Mouse (Mus musculus) embryonic facial prominence, embryonic 15.5 days (tissue): ENCODE data around the gene Folr1. TPM values are rescaled to one million over a fixed set of nuclear protein-coding genes. Genes with fewer than 3 reads are reported as not detected.
A peak's percentile ranks its signal among the peaks of the same experiment; 100 is the strongest.

ENCODE experiments used
- ATAC-seq: fragments of 200-750 bp; cut with Nextera tagmentation; 2 replicates; pipeline ENCODE4 v1.8.0; 2017; ENCODE audit warnings: low read depth, moderate TSS enrichment; ENCODE audit not compliant: insufficient number of reproducible peaks, low FRiP score, low TSS enrichment
- H3K27ac ChIP-seq: fragments of 300-500 bp; sonication (generic); replicated peaks from 2 replicates; pipeline ENCODE4 v1.5.1; 2015; ENCODE audit warnings: mild to moderate bottlenecking, inconsistent platforms
- H3K27me3 ChIP-seq: fragments of 300-500 bp; sonication (generic); 2 replicates; pipeline ENCODE4 v1.6.1; 2015; ENCODE audit warnings: inconsistent platforms
- H3K36me3 ChIP-seq: fragments of 300-500 bp; sonication (generic); 2 replicates; pipeline ENCODE4 v1.6.1; 2015; ENCODE audit warnings: mild to moderate bottlenecking, inconsistent platforms
- H3K4me1 ChIP-seq: fragments of 300-500 bp; sonication (generic); 2 replicates; pipeline ENCODE4 v1.6.1; 2015; ENCODE audit warnings: inconsistent platforms
- H3K4me2 ChIP-seq: fragments of 300-500 bp; sonication (generic); replicated peaks from 2 replicates; pipeline ENCODE4 v1.6.1; 2015; ENCODE audit warnings: mild to moderate bottlenecking, inconsistent platforms
- H3K4me3 ChIP-seq: fragments of 300-500 bp; sonication (generic); replicated peaks from 2 replicates; pipeline ENCODE4 v1.5.1; 2015; ENCODE audit warnings: mild to moderate bottlenecking, inconsistent platforms
- H3K9ac ChIP-seq: fragments of 300-500 bp; sonication (generic); 2 replicates; pipeline ENCODE4 v1.6.1; 2015; ENCODE audit warnings: inconsistent platforms
- H3K9me3 ChIP-seq: fragments of 300-500 bp; sonication (generic); replicated peaks from 2 replicates; pipeline ENCODE4 v1.6.1; 2016; ENCODE audit warnings: inconsistent platforms
- WGBS: fragments of 180-500 bp; shearing (Covaris S2); methylation state at CpG from one replicate; pipeline ENCODE4 v1.1.7; 2015; 5-methylcytosine and 5-hydroxymethylcytosine counted together
- polyA plus RNA-seq: library from polyadenylated mRNA; unstranded; fragments of >200 nt; fragmentation: Nextera tagmentation; extraction: Ambion mirVana; gene quantifications from 2 replicates; pipeline ENCODE4 v1.2.1, GENCODE M21; 2015

Gene Folr1
- polyA plus RNA-seq, 1 experiment from 2014 or later: 0.81 TPM

- no peak overlapping the region for H3K4me3 ChIP-seq
- H3K4me2 ChIP-seq: no peak overlapping the region
- no peak for ATAC-seq
- no peaks in the 10 kb centered on the region for H3K27me3 ChIP-seq
- H3K9ac ChIP-seq: no peak overlapping the region
- whole genome bisulfite sequencing: 95% methylated on average over 1 of the region's 1 CpGs
- H3K9me3 ChIP-seq: no peaks in the 10 kb centered on the region
- H3K27ac ChIP-seq: no peak overlapping the region
- H3K4me1 ChIP-seq: no peaks in the 10 kb centered on the region
- no peaks in the 10 kb centered on the region for H3K36me3 ChIP-seq
Measured at GRCm38 (mm10) chr7:101847934-101848333, 22.7 kb downstream of the Folr1 start.

DNA sequence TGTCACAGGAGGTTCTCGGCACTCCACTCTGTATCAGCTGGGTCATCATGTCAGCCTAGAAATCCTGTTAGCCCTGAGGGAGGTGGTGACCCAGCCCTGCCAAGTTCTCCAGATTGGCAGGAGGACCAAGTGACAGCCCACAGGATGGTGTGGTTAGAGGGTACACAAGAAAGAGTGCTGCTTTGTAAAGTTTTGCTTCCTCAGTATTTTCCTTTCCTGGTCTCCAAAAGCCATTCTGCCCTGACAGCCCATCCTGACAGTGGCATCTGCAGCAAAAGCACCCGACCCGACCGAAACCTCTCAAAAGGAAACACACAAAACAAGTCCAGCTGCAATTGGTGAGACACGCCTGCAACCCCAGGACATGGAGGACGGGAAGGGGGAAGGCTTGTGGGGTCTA lies 26.4 kb downstream of the Folr1 start:
- Histone ChIP-seq H3K4me1 (peaks cover under 1% of the 10 kb centered on the region; the same call in 1 of the 2 replicates), H3K9me3 (no peaks in the 10 kb centered on the region), H3K4me3 (no peak overlapping the region), H3K4me2 (no peak overlapping the region), H3K9ac (no peak overlapping the region), H3K27me3 (no peaks in the 10 kb centered on the region), H3K27ac (no peak overlapping the region), H3K36me3 (no peaks in the 10 kb centered on the region)
- 57% methylated on average over 6 of the region's 6 CpGs for WGBS
- ATAC-seq: no peak

DNA sequence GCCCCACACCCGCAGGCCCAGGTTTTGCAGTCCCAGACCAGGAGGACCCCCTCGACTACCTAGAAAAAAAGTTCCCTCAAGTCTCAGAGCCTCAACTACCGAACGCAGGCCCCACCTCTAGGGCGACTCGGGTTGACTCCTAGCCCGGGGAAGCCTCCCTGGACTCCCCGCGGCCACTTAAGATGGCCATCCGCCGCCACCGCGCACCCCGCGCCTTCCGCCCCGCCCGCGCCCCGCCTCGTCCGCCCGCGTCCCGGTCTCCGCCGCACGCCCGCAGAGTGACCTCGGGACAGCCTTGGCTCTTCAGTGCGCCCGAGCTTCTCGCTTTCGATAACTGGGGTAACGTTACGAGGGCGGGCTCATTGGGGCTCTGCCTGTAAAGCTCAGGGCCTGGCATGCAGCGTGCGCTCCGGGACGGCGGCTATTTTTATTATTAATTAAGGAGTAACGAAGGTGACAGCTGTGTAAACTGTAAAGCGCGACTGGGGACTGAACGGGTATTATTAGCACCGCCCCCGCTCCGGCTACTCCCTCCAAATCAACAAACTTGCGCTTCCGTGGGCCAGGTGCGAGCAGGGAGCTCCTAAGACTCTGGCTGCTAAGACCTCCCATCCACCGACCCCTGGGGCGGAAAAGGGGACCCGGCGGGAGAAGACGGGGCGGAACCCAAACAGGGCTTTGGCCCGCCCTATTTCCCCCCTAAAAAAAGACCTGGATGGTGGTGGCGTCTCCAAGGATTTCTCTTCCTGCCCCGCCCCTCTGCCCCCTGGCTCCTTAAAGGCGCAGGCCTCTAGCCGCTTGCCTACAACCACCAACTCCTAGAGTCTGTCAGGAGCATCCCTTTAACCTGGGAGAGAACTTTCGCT lies 32.7 kb downstream of the Folr1 start, which contains the start of gene Inppl1:
TSS of gene Inppl1 (minus strand) at position 624 of the 866 bp plus-strand sequence.
- no peaks in the 10 kb centered on the region for H3K9me3 ChIP-seq
- no peaks in the 10 kb centered on the region for H3K27me3 ChIP-seq
- peaks cover 44% of the 10 kb centered on the region for H3K4me1 ChIP-seq
- ATAC-seq: peak; percentile 78
- peak within 1 kb of the TSS; percentile 88 for H3K9ac ChIP-seq
- H3K27ac ChIP-seq: peak within 1 kb of the TSS; percentile 95
- under 1% methylated on average over 64 of the region's 64 CpGs for WGBS
- peak within 1 kb of the TSS; percentile 80 for H3K4me2 ChIP-seq
- H3K36me3 ChIP-seq: peaks cover 8% of the 10 kb centered on the region
- H3K4me3 ChIP-seq: peak within 1 kb of the TSS; percentile 71

DNA sequence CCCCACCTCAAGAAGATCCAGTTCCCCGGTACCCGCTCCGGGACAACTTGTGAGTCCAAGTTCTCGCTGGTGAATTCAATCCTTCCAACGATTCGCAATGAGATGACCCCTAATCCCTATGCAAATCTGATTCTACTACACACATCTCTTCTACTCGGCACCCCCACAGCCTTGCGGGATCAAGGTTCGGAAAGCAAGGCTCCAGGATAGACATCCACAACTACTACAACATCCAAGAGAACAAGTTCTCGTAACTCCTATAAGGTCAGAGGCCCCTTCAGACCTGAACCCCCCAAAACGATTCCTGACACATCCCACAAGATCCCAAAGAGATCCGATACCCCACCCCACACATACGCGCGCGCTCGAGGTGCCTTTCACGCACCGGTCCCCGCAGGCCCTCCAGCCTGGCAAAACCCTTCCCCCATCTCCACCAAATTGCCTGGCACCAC lies 33.4 kb downstream of the Folr1 start:
- no peak for ATAC-seq
- Histone ChIP-seq H3K36me3 (peaks cover 15% of the 10 kb centered on the region), H3K4me1 (peaks cover 44% of the 10 kb centered on the region), H3K4me3 (peak overlapping the region; percentile 71), H3K27ac (peak overlapping the region; percentile 95), H3K4me2 (peak overlapping the region; percentile 80), H3K9me3 (no peaks in the 10 kb centered on the region), H3K27me3 (no peaks in the 10 kb centered on the region), H3K9ac (peak overlapping the region; percentile 88)
- WGBS: 0% methylated on average over 20 of the region's 20 CpGs

GRCm38 (mm10) chr7:101836271-101837153 lies 34.1 kb downstream of the Folr1 start:
- Histone ChIP-seq H3K27ac (peak overlapping the region; percentile 95), H3K4me1 (peaks cover 44% of the 10 kb centered on the region), H3K27me3 (no peaks in the 10 kb centered on the region), H3K36me3 (peaks cover 22% of the 10 kb centered on the region), H3K4me2 (peak overlapping the region; percentile 80), H3K9me3 (no peaks in the 10 kb centered on the region), H3K4me3 (peak overlapping the region; percentile 71), H3K9ac (peak overlapping the region; percentile 88)
- ATAC-seq: peak; percentile 58
- WGBS: under 1% methylated on average over 62 of the region's 63 CpGs

GRCm38 (mm10) chr7:101835457-101836109 lies 35.0 kb downstream of the Folr1 start:
- no peak for ATAC-seq
- no peaks in the 10 kb centered on the region for H3K9me3 ChIP-seq
- H3K36me3 ChIP-seq: peaks cover 31% of the 10 kb centered on the region
- peak overlapping the region; percentile 80 for H3K4me2 ChIP-seq
- peak overlapping the region; percentile 95 for H3K27ac ChIP-seq
- no peaks in the 10 kb centered on the region for H3K27me3 ChIP-seq
- H3K9ac ChIP-seq: peak overlapping the region; percentile 88; the same call in 1 of the 2 replicates
- 34% methylated on average over 5 of the region's 5 CpGs for WGBS
- H3K4me3 ChIP-seq: peak overlapping the region; percentile 71
- H3K4me1 ChIP-seq: peaks cover 44% of the 10 kb centered on the region

GRCm38 (mm10) chr7:101834903-101835302 lies 35.7 kb downstream of the Folr1 start:
- ATAC-seq: no peak
- peak overlapping the region; percentile 80 for H3K4me2 ChIP-seq
- no peak overlapping the region for H3K9ac ChIP-seq
- peaks cover 44% of the 10 kb centered on the region for H3K4me1 ChIP-seq
- H3K27me3 ChIP-seq: no peaks in the 10 kb centered on the region
- peak overlapping the region; percentile 71 for H3K4me3 ChIP-seq
- H3K36me3 ChIP-seq: peaks cover 38% of the 10 kb centered on the region
- no peaks in the 10 kb centered on the region for H3K9me3 ChIP-seq
- peak overlapping the region; percentile 95 for H3K27ac ChIP-seq
- WGBS: 65% methylated on average over 3 of the region's 3 CpGs

DNA sequence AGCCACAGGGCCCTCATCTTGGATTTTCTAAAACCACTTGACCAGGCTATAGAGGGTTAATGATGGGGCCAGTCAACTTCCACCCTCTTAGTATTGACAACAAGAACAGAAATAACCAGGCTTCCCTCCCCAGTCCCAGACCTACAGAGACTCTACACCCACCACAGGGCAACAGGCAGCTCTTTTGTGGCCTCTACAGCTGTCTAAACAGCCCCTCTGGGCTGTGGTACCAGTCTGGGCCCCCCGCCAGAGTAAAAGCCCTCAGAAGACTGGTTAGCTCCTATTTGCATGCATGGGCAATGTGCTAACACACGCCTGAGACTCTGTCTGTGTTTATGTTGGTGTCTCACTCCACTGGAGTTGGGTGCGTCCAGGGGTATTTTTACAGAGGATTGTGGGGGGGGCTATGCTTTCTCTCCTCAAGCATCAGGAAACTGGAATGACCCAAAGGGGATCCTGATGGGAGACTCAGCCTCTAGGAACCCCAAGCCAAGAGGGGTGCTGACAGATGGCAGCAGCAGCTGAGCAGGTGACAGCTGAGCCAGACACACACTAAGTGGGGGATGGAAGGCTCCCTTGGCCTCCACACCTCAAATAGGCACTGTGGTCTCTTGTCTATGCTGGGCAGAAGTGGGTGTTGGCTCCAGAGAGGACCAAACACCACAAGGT lies 36.5 kb downstream of the Folr1 start:
- H3K36me3 ChIP-seq: peaks cover 46% of the 10 kb centered on the region
- H3K4me1 ChIP-seq: peaks cover 43% of the 10 kb centered on the region
- peak overlapping the region; percentile 95; the same call in 1 of the 2 replicates for H3K27ac ChIP-seq
- H3K4me3 ChIP-seq: no peak overlapping the region
- peak; percentile 4; the same call in 1 of the 2 replicates for ATAC-seq
- no peaks in the 10 kb centered on the region for H3K27me3 ChIP-seq
- WGBS: 47% methylated on average over 3 of the region's 3 CpGs
- H3K4me2 ChIP-seq: 0 out of 2 replicates have a peak overlapping the region, but pooled peaks have one; percentile 80
- no peaks in the 10 kb centered on the region for H3K9me3 ChIP-seq
- H3K9ac ChIP-seq: no peak overlapping the region

DNA sequence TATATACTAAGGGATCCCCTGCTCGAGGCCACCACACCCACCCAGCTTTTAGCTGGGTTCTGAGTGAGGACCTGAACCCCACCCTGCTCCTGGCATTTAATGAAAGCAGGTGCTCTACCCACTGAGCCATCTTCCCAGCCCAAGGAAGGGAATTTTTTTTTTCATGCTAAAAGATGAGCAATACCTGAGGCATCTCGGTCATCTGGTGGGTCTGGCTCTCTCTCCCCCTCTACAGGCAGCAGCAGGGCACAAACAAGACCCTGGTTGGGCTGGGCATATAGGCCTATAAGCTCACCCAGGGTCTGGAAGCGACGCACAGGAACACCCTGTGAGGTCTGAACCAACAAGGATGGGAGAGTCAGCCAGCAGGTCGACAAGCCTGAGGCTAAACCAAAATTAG lies 37.2 kb downstream of the Folr1 start:
- WGBS: 64% methylated on average over 5 of the region's 5 CpGs
- ATAC-seq: no peak
- Histone ChIP-seq H3K4me3 (no peak overlapping the region), H3K27ac (peak overlapping the region; percentile 95; the same call in 1 of the 2 replicates), H3K9ac (no peak overlapping the region), H3K4me2 (no peak overlapping the region), H3K27me3 (no peaks in the 10 kb centered on the region), H3K4me1 (peaks cover 37% of the 10 kb centered on the region), H3K36me3 (peaks cover 53% of the 10 kb centered on the region), H3K9me3 (no peaks in the 10 kb centered on the region)

GRCm38 (mm10) chr7:101832372-101832771 lies 38.2 kb downstream of the Folr1 start:
- no peaks in the 10 kb centered on the region for H3K9me3 ChIP-seq
- H3K4me3 ChIP-seq: no peak overlapping the region
- H3K27ac ChIP-seq: no peak overlapping the region
- H3K4me2 ChIP-seq: no peak overlapping the region
- 86% methylated on average over 4 of the region's 4 CpGs for WGBS
- no peaks in the 10 kb centered on the region for H3K27me3 ChIP-seq
- no peak for ATAC-seq
- peaks cover 63% of the 10 kb centered on the region for H3K36me3 ChIP-seq
- H3K9ac ChIP-seq: no peak overlapping the region
- peaks cover 37% of the 10 kb centered on the region for H3K4me1 ChIP-seq
